Mouse (Mus musculus) kidney, adult 2 months (tissue): Measurements from ENCODE around the gene Srek1.

ENCODE experiments used
- CTCF ChIP-seq: fragments of 200-500 bp; conservative IDR thresholded peaks from 2 replicates; pipeline ENCODE4 v1.5.1; 2011; ENCODE audit warnings: low read depth, mild to moderate bottlenecking, control low read depth, low read length, moderate library complexity, mixed read lengths; ENCODE audit not compliant: insufficient read depth, insufficient read length
- POLR2A ChIP-seq: fragments of 200-500 bp; IDR thresholded peaks from one replicate; pipeline ENCODE4 v1.6.1; 2011; ENCODE audit warnings: low read depth, low read length, control low read depth

GRCm38 (mm10) chr13:103819377-103819776 is 45.0 kb upstream of the Srek1 start:
- no peak for TF ChIP-seq POLR2A
- TF ChIP-seq CTCF = no peak
